Mouse (Mus musculus) CD8-positive naive resting alpha-beta T cell, adult 2 months (primary cell): ENCODE measurements around the gene Ermp1.
A peak's percentile ranks its signal among the peaks of the same experiment; 100 is the strongest.

ENCODE experiments used
- DNase-seq, 2 experiments: peaks; one replicate each; pipeline ENCODE4 v3.0.0; 2022; ENCODE audit warnings: low read depth in 2 of 2, low spot score in 2 of 2

The Ermp1 gene

GRCm38 (mm10) chr19:29647651-29648549, at the start of gene Ermp1:
Gene Ermp1, minus strand, starts transcription at chr19:29648415.
- peak; percentile 94 to 98 for DNase-seq

- no peak for DNase-seq
Measured at GRCm38 (mm10) chr19:29697245-29697874, 49.1 kb upstream of the Ermp1 start, which contains the start of gene Mlana. Gene Mlana, plus strand, starts transcription at chr19:29697824.

GRCm38 (mm10) chr19:29696840-29697239, 48.6 kb upstream of the Ermp1 start:
- no peak for DNase-seq

GRCm38 (mm10) chr19:29696309-29696708, 48.1 kb upstream of the Ermp1 start:
- DNase-seq = no peak

GRCm38 (mm10) chr19:29695071-29695470, 46.9 kb upstream of the Ermp1 start:
- no peak for DNase-seq

GRCm38 (mm10) chr19:29683844-29684540, 35.8 kb upstream of the Ermp1 start:
- DNase-seq = peak; percentile 73 to 79

- DNase-seq = no peak
Measured at GRCm38 (mm10) chr19:29680182-29681152, 32.3 kb upstream of the Ermp1 start.

GRCm38 (mm10) chr19:29678181-29678778, 30.1 kb upstream of the Ermp1 start:
- no peak for DNase-seq

GRCm38 (mm10) chr19:29676479-29677193, 28.4 kb upstream of the Ermp1 start:
- DNase-seq = no peak

- no peak for DNase-seq
Measured at GRCm38 (mm10) chr19:29675562-29676078, 27.4 kb upstream of the Ermp1 start.

- DNase-seq = no peak
Measured at GRCm38 (mm10) chr19:29674946-29675345, 26.7 kb upstream of the Ermp1 start.

- DNase-seq = no peak
Measured at GRCm38 (mm10) chr19:29672660-29673059, 24.4 kb upstream of the Ermp1 start.

GRCm38 (mm10) chr19:29671160-29671559, 22.9 kb upstream of the Ermp1 start:
- no peak for DNase-seq

- DNase-seq = no peak
Measured at GRCm38 (mm10) chr19:29670247-29670646, 22.0 kb upstream of the Ermp1 start.

GRCm38 (mm10) chr19:29668135-29668534, 19.9 kb upstream of the Ermp1 start:
- DNase-seq = no peak

GRCm38 (mm10) chr19:29666965-29667594, 18.9 kb upstream of the Ermp1 start:
- DNase-seq = no peak

- DNase-seq = no peak
Measured at GRCm38 (mm10) chr19:29666164-29666563, 17.9 kb upstream of the Ermp1 start.

GRCm38 (mm10) chr19:29664934-29665333, 16.7 kb upstream of the Ermp1 start:
- DNase-seq = no peak

GRCm38 (mm10) chr19:29663780-29664179, 15.6 kb upstream of the Ermp1 start:
- DNase-seq = no peak
